Mouse (Mus musculus) frontal cortex, adult 2 months (tissue): ENCODE data around the gene Taok3. TPM values are rescaled to one million over a fixed set of nuclear protein-coding genes. Genes with fewer than 3 reads are reported as not detected.

Experiments used
- DNase-seq, 2 experiments: peaks; one replicate each; pipeline ENCODE4 v3.0.0; 2022; ENCODE audit warnings: low spot score in 1 of 2; ENCODE audit errors: extremely low spot score in 1 of 2
- polyA plus RNA-seq: library from polyadenylated mRNA; depleted of rRNA; stranded (reverse); fragments of >200 nt; gene quantifications from 2 replicates; pipeline ENCODE4 v1.2.3, GENCODE M21; 2012; rRNA removed

The Taok3 gene
- polyA plus RNA-seq, result 43.8 and 48.2 TPM in 2 replicates

DNA sequence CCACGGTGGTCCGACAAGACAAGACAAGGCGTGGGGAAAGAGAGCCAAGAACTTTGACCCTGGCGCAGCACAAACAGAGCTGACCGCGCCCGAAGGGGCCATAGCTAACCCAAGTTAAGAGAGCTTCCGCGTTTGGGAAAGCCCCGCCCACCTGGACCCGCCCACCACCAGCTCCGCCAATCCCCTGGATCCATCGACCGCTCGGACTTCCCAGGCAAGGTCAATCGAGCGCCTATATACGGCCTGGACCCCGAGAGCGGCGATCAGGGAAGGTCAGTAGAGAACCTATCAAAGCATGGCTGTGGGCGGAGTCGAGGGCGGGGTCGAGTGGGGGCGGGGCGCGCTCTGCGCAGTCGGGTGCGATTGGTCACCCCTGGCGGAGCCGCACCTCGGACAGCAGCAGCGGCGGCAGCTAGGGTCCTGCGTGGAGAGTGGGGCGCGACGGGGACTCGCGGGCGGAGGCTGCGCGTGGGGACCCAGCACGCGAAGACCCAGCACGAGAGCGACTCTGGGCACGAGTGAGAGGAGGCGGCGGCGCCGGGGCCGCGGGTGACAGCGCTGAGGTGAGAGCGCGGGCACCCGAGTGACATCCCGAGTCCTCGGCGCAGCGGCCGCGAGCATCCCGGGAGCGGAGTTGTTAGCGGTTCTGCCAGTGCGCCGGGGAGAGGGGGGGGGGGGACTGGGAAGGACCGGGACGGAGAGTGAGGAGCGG, at the start of gene Taok3:
Gene Taok3 (plus strand): TSS at position 353 of the 712 bp plus-strand sequence.
- DNase-seq, result peak; percentile 96 to 100

DNA sequence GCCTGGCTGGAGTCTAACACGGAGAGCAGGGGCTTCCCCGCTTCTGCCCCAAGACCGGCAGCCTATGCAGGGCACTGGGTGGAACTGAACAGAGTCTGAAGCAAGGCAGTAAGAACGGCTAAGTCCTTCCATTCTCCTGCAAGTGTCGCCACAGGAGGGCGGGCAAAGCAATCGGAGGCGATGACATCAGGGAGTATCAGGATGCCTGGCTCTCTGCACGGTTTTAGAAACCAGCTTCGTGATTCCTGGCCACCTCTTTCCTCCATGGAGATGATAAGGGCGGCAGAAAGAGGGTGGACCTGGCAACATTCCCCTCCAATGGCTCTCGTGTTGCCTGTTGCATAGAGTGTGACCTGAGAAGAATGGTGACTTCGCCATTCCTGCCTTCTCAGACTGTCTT, 32.2 kb upstream of the Taok3 start:
- DNase-seq, result peak in 1 of 2 experiments; percentile 27

DNA sequence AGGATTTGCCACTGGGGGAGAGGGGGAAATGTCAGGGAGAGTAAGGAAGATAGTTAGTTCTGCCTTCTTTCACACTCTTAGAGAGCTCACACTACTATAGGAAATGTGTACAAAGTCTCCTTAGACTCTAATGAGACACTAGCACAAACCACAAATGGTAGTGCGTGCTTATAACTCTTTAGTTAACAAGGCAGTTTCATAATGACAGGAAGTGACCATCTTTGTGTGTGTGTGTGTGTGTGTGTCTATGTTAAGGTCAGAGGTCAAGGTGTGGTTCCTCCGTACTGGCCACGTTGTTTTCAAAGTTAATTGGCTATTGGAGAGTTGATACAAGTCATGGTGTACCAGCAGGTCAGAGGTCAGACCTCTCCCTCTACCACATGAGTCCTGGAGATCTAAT, 30.8 kb upstream of the Taok3 start:
- no peak for DNase-seq

DNA sequence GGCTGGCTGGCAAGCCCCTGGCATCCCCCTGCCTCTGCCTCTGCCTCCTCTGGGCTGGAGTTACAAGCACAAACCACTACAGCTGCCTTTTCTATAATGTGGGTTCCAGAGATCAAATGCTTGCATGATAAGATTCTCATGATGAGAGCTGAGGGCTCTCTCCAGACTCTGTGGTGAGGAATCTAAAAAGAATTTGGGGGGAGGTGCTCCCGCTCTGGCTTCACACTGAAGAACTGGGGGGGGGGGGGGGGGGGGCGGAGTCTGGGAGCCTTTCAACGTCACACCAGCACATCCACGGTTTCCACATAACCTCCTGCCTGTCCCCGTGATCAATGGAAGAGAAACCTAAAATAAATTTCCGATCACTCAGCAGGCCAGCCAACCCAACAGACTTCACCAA, 30.1 kb upstream of the Taok3 start:
- DNase-seq, result no peak

DNA sequence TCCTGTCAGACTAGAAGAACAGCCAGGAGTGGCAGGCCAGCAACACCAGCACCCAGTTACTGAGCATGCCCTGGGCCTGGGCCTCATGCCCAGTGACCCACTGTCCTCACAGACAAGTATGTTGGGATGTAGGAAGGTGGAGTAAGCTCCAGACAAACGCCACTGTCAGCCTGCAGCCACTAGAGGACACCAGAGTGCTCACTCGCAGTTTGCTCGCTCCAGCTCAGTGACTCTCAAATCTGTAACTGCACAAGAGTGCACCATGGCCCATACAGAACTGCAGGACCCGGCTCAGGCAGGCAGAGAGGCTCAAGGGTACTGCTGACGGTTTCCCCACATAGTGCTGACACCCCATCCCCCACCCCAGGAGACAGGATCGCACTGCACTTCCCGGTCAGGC, 25.5 kb upstream of the Taok3 start:
- peak in 1 of 2 experiments; percentile 70 for DNase-seq

DNA sequence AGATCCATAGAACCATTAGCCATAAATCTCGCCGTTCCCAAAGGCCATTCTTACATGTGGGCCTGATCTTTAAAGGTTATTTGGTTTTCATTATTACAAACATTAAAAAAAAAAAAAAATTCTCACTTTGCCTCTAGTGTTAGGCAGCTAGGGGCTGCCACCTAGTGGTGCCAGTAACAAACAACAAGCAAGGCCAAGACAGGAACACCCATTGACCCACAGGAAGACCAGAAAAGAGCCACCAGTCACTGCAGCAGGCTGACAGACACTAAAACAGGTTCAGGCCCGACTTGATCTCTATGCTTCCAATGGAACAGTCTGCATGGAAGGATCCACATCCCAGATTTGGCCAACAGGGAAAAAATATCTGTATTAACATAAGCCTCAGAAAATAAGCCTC, 23.2 kb upstream of the Taok3 start:
- DNase-seq, result peak in 1 of 2 experiments; percentile 59

DNA sequence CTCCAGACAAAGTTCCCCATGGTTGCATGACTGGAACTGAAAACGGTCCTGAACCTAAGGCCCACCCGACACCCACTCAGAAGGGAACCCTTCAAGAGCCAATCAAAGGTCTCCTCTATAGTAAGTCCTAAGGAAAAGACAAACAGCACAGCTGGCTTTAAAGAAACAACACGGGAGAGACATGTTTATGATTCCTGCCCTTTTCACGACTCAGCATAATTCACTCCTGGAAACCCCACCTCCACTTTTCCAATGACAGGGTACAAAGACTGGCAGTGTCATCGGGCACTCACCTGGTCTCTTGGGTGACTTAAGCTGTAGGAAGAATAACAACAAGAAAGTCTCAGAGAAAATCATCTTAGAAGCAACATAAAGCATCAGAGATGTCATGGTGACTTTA, 20.9 kb upstream of the Taok3 start:
- no peak for DNase-seq

DNA sequence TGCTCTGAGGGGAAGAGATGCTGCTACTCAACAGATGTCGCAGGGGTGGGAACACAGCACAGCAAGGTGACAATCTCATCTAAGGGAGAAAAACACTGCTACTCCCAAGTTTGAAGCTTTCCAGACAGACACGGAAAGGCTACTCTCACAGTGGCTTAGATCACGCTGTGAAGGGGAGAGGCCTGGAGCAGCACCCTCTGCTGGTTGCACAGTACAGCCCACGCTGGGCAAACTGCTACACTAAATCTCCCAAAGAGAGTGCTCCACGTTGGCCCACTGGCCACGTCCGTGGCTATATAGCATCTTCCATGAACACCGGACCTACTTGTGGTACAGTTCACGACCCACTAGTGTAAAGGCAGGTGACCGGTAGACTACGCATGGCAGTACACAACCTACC, 20.2 kb upstream of the Taok3 start:
- DNase-seq, result no peak

DNA sequence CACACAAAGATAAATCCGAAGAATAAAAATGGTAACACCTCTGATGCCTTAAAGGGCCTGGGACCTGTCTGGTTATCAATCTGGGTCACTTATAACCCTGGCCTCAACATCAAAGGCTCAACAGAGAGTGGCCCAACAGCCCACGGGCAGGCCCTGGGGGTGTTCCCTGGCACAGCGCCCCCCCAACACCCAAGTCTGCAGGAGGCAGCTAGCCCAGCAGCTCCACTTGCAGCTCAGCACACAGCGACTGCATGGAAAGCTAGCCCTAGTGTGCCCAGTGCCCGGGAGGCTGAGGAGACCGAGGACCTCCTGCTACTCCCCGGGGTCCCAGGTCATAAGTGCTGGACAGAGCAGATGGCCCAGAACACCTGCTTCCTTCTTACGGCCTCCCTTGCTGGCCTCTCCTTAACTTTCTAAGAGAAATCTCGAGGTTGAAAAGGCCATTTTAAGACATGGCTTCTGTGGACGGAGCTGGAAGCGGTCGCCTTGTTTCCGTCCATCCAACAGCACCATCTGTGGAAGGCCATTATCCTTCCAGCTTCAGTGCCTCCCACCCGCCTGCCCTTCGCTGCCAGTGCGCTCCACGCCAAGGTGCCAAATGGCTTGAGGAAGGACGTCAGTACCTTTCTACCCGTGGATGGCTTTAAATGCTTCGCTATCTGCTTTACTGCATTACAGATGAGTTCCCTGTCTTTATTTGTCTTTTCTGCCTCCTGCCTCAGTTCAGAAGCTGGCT, 16.6 kb upstream of the Taok3 start:
- no peak for DNase-seq

DNA sequence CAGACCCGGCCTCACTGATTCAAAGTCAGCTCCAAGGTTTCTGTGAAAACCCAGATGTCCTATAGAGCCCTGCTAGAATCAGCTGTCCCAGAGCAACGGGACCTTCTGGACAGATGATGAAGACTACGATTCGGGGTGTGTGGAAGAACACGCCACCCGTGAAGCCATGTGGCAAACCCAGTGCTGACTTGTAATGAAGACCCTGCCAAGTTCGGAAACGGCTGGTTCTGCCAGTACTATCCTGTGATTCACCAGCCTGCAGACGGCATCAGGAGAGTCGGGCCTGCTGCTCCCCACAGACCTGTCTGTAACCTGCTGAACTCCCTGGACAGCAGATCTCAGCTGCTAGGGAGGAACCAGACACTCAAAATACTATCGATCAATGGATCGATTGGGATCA, 15.6 kb upstream of the Taok3 start:
- DNase-seq, result no peak

DNA sequence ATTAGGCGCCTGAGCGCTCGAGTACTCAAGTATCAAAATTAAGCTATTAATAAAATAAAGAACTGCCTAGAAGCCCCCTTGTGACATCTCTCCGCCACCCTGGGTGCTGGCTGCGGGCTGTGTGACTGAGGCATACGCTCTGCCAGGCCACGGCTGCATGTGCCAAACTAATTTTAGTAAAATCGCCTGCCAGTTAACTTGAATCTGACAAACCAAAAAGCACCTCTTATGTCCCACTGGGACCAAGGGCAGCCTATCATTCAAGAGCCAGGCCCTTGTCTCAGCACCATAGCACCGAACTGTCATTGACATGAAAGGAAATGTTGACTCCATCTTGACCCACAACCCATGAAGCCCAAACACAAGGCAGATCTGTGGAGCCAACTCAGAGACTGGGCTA, 14.2 kb upstream of the Taok3 start:
- no peak for DNase-seq

DNA sequence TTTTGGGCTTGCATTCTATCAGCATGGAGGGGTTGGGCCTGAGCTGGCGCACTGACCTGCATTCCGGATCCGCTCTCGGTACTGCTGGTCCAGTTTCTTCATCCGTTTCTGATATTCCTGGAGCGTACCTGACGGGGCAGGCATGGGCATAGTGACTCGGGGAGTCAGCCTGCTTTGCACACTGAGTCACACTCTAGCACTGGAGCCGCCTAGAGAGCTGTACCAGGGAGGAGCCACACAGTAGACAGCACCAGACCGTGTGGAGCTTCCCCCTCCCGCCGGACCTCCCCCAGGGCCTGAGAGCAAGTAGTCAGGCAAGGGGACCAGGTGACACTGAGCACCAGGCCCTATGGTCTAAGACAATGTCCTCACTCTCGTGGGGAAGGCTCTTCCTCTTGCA, 11.6 kb upstream of the Taok3 start:
- DNase-seq, result no peak

DNA sequence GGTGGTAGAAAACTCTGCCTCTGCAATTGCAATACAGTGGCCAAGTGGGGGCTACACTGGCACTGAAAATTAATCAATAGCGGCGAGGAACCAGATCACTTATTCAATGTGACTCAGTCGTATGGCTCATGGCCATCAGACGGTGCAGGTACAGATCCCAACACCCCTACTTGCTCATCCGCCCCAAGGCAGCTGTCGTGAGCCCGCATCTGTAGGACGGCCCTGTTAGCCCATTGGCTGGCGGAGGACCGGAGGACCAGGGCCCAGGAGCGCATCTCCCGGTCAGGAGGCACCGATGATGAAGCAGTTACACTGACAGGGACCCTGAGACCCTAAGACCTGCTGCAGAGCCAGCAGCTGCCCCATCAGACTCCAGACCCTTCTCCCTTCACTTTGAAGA, 11.2 kb upstream of the Taok3 start:
- DNase-seq, result no peak

DNA sequence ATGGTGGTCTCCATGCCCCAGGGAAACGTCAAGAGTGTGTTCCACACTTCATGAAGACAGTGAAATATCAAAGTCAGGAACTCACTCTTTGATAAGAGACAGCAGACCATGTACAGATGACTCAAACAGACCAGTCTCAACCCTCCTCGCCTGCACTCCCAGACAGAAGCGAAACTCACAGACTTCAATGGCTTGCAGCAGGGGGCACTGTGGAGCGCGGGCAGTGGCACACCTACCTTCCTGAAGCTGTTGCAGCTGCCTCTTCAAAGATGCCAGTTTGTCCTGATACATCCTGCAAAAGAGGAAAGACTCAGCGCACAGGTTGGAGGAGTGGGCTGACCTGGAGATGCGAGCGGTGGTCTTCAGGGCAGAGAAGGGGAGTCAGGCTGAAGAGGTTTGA, 10.4 kb upstream of the Taok3 start:
- DNase-seq, result no peak

DNA sequence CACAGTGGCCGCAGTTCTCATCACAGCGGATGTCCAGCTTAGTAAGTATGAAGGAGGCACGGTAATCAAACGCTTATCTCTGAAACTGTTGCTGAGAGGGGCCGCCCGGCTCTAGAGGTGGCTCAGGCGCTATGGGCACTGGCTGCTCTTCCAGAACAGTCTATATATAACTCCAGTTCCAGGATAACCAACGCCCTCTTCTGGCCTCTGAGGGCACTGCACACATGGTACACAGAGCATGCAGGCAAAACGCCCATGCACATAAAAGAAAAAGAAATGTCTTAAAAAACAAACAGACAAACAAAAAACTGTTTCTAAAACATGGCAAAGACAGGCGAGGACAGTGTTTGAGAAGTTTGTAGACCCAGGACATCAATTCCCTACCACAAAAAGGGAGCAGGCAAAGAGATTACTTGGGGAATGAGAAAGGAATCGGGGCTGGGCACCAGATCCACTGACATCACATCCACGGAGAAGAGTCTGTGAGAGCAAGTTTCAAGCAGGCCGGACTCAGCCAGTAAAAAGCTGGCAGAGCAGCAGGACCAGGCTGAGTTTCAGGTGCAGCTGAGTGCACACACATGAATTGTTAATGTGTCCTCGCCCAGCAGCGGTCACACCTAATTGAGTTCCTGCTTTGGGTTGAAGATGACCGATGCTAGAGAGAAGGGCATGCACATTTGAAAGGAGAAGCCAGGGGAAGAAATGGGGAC, 8.7 kb upstream of the Taok3 start:
- DNase-seq, result no peak

DNA sequence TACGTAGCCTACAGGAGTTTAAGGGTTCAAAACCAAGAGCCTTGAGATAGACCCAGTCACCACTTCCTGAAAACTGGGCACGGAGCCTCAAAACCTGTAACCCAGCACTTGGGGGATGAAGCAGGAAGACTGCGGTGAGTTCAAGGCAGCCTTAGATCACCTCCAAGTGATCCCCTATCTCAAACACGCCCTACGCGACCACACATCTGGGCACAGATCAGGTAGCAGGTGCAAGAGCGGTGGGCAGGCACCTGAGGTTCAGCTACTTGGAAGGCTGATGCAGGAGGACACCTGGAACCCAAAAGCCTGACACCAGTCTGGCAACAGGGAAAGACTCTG, 8.2 kb upstream of the Taok3 start:
- no peak for DNase-seq

DNA sequence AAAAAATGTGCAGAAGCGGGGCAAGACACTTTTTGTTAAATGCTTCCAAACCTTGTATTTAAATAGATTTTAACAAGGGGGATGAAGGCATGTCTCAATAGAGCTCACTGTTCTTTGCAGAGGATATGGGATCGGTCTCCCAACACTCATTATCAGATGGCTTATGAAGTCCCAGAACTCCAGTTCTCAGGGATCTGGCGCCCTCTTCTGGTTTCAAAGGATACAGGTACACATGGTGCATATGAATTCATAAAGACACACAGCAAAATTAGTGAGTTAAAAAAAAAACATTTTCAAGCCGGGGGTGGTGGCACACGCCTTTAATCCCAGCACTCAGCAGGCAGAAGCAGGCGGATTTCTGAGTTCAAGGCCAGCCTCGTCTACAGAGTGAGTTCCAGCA, 6.6 kb upstream of the Taok3 start:
- DNase-seq, result no peak

DNA sequence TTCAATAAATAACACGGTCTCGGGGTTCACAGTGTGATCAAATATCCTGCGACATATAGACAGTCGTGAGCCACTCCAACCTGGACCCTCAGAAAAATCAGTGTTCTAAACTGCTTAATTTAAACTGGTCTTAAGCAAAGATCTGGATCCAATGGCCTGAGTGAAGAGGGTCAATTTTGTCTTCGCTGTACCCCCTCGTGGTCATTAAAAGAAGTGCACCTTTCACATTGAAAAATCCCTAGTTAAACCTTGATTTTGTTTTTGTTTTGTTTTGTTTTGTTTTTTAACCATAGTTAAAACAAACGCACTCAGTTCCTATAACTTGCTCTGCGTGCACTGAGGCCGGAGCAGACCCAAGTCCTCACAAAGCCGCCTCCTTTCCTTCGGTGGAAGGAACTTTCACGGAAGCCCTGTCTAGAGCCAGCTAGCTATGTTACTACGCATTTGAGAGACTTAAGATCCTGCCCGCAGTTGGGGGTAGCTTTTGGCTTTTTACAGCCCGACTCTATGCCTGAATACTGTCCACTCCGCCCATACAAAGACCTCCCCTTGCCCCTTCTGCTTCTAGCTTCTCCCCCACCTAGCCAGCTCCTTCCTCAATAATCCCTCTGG, 5.2 kb upstream of the Taok3 start:
- peak in 1 of 2 experiments; percentile 26 for DNase-seq

DNA sequence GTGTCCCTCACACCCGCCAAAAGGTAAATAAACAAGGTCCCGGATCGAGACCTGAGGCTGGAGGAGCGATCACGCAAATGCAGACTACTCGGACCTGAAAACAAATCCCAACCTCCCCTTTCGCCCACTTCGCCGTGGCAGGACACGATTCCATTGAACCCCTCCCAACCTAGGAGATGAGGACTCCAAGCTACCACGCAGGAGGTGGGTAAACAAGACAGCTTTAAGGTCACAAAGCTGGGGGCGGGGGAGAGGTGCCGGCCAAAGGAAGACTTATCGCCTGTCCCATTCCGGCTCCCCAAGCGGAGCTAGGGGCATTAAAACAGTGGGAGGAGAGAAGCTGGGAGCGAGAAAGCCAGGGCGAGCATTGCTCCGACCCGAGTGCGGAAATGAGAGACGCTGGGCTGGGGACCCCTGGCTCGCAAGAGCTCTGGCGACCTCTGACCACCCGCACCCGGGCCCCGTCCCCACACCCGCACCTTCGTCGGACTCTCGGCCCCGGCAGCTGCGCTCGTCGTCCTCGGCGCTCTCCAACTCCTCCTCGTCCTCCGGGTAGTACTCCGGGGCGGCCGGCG, 4.6 kb upstream of the Taok3 start:
- DNase-seq, result peak in 1 of 2 experiments; percentile 25

DNA sequence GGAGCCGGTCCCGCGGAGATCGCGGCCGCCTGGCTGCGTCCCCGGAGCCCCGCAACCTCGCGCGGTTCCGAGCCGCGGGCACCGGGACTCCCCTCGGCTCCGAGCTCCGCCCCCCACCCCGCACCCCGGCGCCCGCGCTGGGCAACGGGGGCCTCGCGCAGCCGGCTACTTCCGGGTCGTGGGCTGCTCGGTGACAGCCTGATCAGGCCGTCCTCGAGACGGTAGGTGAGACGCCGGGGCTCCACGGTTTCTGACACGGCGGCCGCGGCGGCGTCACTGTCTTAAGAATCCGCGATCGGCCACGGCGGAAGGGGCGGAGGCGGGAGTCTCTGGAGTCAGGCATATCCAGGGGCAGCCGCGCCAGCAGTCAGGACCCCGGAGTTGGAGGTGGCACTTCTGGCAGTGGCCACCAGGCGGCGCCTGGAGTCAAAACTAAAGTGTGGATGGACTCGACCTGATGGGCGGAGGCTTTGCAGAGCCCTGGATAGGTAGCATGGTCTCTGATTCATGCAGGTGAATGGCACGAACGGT, 4.0 kb upstream of the Taok3 start, which contains the start of gene Suds3:
Gene Suds3 (minus strand): TSS at position 278 of the 531 bp plus-strand sequence.
- DNase-seq, result peak; percentile 92 to 99

DNA sequence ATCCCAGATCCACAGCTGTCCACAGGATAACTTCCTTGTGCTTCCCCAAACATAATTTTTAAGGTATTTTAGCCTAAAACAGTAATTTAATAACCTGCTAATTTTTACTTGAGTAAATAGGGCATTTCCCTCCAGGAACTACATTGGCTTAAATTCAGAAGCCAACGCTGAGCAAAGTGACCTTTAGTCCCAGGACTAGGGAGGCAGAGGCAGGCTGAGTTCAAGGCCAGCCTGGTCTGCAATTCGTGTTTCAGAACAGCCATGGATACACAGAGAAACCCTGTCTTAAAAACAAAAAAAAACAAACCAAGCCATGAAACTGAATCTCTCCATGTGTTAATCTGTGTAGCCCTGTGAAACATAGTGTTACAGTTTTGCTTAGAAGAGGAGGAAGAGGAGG, 3.3 kb upstream of the Taok3 start:
- no peak for DNase-seq
